Mouse (Mus musculus) inflammation-experienced regulatory T-cells, adult 6 months (primary cell): ENCODE data around the gene Tnfsf12. TPM values are rescaled to one million over a fixed set of nuclear protein-coding genes. Genes with fewer than 3 reads are reported as not detected.
"Not testable (repeated sequence)": the region's sequence is repeated elsewhere in the genome, so short reads cannot be mapped to it uniquely, and the experiment has no call there.

Experiments used
- ATAC-seq: one replicate; pipeline ENCODE4 v1.8.0; 2017
- polyA plus RNA-seq, 3 experiments: library from polyadenylated mRNA; unstranded; fragments of 100-300 nt; shearing (Covaris generic); gene quantifications; one replicate each; pipeline ENCODE4 v1.2.1; 2017

The Tnfsf12 gene
- not detected for polyA plus RNA-seq

DNA sequence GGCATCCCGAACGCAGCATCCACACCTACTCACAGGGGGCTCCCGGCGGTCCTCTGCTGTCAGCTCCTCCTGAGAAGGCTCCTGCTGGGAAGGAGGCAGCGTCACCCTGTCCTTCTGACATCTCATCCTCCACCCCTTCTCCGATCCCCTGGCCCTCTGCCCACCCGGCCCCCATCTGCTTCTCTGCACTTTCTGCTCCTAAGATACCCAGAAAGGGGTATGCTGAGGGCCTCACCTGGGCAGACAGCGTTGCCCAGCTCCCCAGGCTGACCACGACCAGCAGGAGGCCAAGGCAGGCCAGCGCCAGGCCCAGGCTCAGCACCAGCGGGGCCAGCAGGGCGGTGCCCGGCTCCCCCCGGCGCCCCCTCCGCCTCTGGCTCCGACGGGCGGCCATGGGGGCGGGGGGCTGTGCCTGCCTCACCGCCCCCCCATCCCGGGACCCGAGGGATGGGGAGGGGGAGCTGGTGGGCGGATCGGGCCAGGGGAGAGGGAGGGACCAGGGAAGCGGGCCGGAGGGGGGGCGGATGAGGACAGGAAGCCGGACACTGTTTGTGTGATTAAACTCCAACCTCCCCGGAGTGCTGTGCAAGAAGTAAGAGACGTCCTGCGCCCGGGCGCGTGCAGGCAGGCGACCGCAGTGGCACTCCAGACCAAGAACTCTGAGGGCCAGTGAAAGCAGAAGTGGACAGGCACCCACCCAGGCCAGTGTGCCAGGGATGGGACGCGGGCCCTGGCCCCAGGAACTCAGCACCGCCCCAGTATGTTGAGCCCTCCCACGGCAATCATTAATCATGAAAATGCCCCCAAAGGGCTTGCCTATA lies at the start of gene Tnfsf12, which contains the start of gene Tnfsfm13:
TSS of gene Tnfsf12 (minus strand) at position 489 of the 821 bp plus-strand sequence.
TSS of gene Tnfsfm13 (minus strand) at position 738 of the 821 bp plus-strand sequence.
- ATAC-seq, result no peak

DNA sequence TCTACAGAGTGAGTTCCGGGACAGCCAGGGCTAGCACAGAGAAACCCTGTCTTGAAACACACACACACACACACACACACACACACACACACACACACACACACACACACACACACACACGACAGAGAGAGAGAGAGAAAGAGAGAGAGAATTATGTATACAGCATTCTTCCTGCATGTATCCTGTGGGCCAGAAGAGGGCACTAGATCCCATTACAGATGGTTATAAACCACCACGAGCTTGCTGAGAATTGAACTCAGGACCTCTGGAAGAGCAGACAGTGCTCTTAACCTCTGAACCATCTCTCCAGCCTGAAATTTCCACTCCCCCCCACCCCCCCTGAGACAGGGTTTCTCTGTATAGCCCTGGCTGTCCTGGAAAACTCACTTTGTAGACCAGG lies 35.8 kb upstream of the Tnfsf12 start:
- not testable (repeated sequence) for ATAC-seq

DNA sequence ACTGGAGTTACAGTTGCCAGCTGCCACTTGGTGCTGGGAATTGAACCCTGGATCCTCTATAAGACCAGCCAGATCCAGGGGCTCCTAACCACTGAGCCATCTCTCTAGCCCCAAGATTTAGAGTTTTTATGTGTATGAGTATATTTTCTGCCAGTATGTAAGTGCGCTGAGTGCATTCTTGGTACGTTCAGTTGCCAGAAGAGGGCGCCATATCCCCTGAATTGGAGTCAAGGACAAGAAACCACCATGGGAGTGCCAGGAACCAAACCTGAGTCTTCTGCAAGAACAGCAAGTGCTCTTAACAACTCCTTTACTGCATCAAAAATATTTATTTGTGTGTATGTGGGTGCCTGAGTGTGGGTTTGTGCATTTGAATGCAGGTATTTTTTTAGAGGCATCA lies 33.4 kb upstream of the Tnfsf12 start:
- no peak for ATAC-seq

DNA sequence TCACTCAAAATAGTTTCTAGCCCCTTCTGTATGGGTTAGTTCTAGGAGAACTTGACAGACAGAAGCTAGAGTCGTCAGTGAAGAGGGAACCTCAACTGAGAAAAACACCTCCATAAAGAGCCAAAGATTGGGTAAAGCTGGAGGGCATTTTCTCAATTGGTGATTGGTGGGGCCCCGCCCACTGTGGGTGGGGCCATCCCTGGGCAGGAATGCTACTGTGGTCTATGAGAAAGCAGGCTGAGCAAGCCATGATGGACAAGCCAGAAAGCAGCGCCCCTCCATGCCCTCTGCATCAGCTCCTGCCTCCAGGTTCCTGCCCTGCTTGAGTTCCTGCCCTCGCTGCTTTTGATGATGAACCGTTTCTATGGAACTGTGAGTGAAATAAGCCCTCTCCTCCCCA lies 30.3 kb upstream of the Tnfsf12 start:
- no peak for ATAC-seq

DNA sequence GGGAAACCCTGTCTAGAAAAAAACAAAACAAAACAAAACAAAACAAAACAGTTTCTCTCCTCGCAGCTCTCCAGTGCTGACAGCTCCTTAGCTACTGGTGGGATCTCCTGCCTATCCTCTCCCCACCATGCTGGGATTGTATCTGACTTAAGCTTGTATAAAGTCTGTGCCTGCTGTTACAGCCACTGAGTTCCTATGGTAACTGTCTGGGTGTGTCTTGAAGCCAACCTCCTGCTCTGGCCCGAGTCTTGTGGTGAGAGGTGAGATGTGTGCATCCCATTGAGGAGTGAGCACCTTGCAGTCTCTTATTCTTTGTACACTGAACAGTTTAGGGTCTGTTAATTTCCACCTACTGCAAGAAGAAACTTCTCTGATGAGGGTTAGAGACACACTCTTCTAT lies 27.4 kb upstream of the Tnfsf12 start:
- ATAC-seq, result no peak

DNA sequence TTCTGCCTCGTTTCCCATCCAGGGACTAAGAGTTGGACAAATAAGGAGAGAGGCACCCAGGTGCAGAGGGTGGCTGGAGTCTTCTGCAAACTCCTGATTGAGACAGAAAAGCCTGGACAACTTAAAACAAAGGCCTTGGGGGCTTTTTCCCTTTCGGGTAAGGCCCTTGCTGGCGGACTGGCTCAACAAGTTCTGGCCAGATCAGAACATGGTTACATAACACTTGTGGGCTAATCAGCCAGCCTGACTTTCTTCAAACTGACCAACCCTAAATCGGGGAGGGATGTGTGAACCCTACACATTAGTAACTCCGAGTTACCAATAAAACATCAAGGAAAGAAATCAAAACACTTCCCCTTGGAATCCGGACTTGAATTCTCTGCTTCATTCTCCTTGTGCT lies 25.2 kb upstream of the Tnfsf12 start:
- ATAC-seq, result no peak

DNA sequence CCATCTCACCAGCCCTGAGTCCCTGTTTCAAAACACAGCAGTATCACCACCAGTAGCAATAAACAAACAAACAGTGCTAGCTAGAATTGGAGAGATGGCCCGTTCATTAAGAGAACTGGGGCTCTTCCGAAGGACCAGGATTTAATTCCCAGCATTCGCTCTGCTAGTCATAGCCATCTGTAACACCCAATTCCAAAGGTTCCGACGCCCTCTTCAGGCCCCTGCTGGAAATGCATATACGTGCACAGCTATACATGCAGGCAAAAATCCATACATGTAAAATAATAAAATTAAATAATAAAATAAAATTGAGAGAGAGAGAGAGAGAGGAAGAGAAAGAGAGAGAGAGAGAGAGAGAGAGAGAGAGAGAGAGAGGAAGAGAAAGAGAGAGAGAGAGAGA lies 23.8 kb upstream of the Tnfsf12 start:
- no peak for ATAC-seq

DNA sequence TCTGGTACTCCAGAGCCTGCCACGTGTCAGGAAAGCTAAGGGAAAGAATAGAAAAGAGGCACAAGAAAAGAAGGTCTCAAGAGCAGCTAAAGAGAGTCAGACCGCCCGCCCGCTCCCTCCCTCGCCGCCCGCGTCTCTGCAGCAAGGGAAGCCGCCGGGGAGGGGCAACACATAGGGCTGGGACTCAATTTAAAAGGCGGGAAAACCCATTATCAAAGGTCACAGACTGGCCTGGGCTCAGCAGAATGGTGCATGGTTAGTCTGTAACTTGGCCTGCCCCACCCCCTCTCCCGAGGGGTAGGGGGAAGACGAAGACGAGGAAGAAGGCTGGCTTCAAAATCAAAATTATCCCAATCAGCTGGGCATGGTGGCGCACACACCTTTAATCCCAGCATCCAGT lies 23.0 kb upstream of the Tnfsf12 start:
- no peak for ATAC-seq

DNA sequence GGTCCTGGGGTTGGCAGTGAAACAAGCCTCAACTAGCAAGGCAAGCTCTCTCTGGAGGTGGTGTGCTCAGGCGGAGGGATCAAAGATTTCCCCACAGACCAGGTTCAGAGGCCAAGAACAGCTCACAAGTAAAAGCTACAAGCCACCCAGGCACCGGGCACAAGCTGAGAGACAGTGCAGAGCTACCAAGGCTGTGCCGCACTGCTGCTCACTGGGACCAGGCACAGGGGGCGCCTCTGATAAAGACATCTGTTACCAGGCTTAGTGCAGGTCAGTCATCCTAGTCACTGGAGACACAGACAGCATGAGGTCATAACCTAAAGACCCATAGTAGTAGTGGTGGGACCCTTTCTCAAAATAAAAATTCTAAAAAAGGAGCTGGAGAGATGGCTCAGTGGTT lies 21.3 kb upstream of the Tnfsf12 start:
- ATAC-seq, result no peak

DNA sequence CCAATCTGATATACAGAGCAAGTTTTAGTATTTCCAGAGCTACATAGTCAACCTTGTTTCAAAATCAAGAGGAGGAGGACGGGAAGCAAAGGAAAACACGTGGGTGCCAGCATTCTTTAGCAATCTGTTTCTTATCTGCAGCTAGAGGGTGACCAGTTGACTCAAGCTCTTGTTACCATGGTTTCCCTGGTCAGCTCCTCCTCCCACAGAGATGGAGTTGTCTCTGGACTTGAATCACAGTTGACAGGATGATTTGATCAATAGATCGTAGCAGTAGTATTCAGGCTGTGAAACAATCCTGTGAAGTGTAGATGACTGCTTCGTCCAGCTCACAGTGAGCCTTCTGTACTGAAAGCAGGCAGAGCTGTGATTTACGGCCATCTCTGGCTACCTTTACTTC lies 20.3 kb upstream of the Tnfsf12 start:
- ATAC-seq, result no peak

DNA sequence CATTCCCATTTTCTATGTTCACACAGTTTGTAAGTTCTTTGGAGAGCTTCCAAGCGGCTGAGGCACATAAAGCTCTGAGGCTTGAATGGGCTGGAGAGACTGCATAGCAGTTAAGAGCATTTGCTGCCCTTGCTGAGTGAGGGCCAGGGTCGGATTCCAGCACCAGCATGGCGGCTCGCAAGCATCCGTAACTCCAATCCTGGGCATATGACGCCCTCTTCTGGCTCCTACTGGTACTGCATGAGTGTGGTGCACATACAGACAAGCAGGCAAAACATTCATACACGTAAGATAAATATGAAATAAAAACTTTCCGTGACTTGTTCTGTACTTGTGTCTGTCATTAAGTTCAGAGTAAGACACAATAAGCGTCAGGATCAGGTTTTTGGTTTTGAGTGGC lies 19.8 kb upstream of the Tnfsf12 start:
- no peak for ATAC-seq

DNA sequence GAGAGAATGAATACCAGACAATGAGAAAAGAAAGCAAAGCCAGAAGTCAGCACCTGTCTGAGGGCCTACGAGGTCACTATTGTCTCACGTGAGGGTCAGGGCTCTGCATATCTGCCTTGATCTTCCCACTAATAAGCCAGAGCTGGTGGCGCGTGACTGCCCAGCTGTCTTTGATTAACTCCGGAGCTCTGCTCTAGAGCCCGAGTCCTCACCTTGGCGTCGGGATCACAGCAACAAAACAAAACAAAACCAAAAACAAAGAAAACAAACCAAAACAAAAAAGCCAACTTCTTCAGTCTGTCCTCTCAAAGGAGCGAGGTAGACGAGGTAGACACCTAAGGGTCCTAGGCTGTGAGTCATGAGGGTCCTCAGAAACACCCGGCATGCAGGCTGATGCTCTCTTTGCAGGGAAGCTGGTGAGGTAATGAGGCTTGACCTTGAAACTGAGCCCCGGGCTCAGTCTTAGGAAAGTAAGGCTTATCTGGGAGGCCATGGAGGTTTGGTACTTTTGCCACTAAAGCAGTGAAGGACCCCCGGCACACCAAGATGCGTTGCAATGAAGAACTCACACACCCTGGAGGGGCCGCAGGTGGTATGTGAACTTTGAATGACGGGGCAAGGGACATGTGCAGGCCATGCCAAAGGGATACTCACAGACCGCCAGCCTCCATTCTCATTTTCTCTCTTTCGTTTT lies 19.1 kb upstream of the Tnfsf12 start:
- ATAC-seq, result no peak

DNA sequence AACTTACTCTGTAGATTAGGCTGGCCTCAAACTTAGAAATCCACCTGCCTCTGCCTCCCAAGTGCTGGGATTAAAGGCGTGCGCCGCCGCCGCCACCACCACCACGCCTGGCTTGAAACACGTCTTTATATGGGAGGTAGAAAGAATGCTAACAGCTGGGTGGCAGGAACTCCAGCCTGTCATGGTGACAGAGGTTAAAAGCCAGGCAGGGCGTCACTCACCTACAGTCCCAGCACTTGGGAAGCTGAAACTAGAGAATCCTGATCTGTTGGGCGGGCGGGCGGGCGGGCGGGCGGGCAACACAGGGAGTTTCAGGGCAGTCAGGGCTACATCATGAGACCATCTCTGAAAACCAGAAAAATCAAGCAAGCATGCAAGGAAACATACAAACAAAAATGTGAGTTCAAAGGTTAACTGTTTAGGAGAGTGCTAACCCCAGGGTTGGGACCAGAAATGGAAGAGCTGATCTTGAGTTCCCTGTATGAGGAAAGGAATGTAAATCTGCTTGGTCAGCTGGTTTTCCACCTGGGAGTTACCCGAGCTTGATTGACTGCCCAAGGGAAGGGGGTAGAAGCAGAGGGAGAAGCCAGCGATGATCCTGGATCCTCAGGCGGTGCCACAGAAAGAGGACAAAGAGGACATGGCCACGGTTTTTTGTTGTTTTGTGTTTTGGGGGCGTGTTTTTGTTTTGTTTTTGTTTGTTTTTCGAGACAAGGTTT lies 17.5 kb upstream of the Tnfsf12 start:
- ATAC-seq, result no peak

DNA sequence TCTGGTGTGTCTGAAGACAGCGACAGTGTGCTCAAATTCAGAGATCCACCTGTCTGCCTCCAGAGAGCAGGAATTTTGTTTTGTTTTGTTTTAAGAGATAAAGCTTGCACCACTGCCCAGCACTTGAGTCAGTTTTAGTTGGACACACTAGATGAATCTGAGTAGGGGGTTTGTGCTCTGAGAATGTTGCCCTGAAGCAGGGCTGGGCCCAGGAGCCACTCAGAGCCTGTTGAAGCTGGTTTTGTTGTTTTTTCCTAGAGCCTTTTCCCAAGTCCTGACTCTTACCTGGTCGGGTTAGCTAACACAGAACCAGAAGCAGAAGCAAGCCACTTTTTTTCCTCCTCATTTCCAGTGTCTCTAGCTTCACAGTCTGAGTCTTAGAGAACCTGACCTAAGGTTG lies 15.4 kb upstream of the Tnfsf12 start:
- no peak for ATAC-seq

DNA sequence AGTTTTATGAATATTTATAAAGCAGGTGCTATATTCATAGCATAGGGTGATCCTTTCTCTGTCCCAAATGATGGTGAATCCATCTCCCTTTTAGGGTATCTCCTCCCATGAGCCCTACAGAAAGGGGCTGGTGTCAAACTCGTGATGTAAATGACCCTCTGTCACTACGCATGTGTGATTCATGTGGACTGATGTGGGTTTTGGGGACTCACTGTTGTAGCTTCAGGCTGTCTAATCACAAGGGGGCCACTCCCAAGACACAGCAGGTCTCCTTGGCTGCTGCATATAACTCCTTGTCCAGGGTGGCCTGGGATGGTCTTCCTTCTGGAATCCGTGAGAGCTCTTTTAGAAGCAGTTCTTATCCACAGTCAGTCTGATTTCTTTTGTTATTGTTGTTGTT lies 14.8 kb upstream of the Tnfsf12 start:
- no peak for ATAC-seq

DNA sequence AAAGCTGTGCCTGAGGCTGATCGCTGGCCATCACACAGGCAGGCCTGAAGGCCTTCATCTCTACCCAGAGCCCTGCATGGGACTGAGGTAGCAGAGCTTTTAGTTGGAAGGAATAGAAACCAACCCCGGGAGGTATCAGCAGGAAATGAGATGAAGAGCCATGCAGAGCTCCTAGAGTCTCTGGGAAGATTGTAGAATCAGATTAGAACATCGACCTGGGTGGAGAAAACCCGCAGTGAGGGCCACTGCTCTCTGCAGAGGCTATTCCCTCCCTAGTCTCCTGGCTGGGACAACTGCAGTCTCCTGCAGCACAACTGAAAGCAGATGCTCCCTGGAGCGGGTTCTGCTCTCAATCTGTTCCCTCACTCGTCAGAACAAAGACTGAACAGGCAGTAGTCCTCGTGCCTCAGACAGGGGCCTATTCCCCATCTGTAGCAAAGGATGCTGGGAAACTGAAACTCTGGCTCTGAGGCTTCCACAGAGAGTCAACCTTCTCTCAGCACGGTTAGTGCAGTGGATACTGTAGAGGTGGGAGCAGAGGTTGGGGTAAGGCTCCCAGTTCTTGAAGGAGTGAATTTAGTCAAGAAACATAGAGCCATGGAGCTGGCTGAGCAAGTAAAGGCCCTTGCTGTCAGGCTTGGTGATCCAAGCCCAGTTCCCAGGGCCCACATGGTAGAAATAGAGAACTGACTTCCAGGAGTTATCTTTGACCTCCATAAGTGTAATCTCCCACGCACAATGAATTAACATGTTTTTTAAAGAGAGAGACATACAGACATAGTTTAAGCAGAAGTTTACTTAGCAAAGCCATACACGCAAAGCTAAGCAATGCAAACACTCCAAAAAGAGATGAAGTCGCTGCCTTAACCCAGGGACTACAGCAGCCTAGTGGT lies 14.2 kb upstream of the Tnfsf12 start:
- ATAC-seq, result no peak

DNA sequence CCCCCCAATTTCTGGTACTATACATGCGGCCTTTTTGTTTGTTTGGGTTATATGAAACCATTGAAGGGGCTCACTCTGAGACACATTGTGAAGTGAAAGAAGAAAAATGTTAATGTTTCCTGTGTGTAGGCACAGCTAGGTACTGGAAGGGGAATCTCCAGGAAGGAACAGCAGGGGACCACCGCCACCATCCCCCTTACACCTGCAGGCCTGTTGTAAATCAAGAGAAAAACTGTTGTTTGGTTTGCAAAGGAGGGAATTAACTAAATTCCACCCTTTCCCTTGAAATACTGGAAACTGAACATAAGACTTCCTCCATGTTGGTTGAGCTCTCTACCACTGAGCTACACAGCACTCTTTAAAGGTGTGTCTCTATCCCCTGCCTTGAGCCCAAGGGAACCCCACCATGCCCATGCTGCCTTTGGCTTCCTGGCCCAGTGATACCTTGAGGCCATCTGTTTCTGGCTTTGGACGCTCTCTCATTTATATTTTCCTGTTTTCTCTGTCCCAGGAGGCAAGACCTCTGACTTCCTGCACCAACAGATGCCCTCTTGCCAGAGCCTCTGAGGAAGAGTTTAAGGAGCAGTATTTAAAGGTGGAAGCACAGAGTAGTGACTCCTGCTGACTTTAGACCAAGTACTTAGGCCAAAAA lies 13.1 kb upstream of the Tnfsf12 start:
- ATAC-seq, result no peak

DNA sequence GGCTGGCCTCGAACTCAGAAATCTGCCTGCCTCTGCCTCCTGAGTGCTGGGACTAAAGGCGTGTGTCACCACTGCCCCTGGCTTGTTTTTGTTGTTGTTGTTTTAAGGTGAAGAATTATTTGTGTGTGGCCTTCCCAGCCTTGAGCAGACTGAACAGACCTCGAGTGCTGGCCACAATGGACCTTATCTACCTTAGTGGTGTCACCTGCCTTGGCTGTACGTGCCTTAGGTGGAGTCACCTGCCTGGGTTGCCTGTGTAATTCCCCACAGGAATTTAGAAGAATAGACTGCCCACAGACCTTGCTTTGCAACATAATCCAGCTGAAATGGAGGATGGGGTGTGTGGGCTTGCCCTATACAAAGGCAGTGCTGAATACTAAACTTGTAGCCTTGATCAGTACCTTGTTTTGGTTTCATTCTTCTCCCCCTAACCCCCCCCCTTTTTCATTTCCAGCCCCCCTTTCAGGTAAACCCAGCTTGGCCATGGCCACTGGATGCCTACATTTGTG lies 12.3 kb upstream of the Tnfsf12 start:
- no peak for ATAC-seq

DNA sequence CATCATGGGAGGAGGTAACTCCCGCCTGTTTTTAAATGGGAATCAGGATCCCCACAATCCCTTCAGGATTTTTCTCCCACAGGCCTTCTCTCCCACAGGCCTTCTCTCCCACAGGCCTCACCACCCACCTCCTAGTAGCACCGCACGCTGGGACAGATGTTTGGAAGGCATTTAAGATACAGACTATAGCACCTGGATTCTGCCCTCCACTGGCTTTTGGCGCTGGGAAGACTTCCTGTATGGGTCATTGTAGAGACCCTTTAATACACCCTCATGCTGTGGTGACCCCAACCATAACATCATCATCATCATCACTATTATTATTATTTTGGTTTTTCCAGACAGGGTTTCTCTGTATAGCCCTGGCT lies 11.8 kb upstream of the Tnfsf12 start:
- no peak for ATAC-seq

DNA sequence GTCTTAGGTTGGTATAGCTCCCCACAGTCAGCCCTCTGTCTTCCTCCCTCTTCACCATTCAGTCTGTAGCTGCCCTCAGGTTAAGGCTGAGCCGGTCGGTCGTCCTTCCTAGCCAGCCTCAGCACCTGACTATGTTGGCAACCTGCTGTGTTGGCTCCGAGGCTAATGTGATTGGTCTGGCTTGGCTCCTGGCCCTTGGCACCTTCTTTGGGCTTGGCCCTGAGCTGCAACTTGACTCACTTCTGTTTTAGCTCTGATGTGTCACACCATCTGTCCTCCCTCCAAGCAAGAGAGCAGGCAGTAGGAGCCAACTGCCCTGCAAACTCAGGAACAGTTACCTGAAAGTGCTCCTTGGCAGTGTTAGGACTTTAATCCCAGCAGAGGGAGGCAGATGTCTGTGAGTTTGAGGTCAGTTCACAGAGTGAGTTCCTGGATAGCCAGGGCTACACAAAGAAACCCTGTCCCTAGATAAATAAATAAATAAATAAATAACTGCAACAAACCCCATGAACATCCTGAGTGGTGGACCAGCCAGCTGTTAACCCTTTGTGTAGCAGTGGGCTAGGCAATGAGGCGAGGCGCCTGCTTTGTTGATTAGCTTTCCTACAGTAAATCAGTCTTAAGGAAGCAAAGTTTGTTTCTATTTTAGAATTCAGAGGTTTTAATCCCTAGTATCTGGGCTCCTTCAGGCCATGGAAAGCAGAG lies 11.3 kb upstream of the Tnfsf12 start:
- ATAC-seq, result no peak

DNA sequence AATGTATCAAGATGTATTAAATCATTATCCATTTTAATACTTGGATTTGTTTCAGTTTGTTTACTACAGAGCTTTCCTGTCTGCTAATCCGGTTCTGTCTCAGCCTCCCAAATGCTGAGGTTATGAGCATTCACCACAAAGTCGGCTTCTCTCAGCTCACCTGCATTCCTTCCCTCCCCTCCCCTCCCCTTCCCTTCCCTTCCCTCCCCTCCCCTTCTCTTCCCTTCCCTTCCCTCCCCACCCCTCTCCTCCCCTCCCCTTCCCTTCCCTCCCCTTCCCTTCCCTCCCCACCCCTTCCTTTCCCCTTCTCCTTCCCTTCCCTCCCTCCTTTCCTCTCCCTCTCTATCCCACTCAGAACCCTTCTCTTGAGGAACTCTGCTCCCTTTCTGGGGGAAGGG lies 9.0 kb upstream of the Tnfsf12 start:
- ATAC-seq, result no peak
